Mouse (Mus musculus) stomach, postnatal 0 days (tissue): ENCODE results near the gene Cngb1. TPM values are rescaled to one million over a fixed set of nuclear protein-coding genes. Genes with fewer than 3 reads are reported as not detected.
A peak's percentile ranks its signal among the peaks of the same experiment; 100 is the strongest.

Source experiments
- ATAC-seq: fragments of 200-750 bp; cut with Nextera tagmentation; 2 replicates; pipeline ENCODE4 v1.8.0; 2017; ENCODE audit not compliant: low FRiP score, low TSS enrichment
- DNase-seq: peaks from one replicate; pipeline ENCODE4 v3.0.0-alpha.2; 2016; ENCODE audit warnings: low spot score
- H3K27ac ChIP-seq: fragments of 300-500 bp; sonication (generic); replicated peaks from 2 replicates; pipeline ENCODE4 v1.5.1; 2014; ENCODE audit warnings: mild to moderate bottlenecking, control low read depth
- H3K27me3 ChIP-seq: fragments of 300-500 bp; sonication (generic); 2 replicates; pipeline ENCODE4 v1.6.1; 2014; ENCODE audit warnings: low read length; ENCODE audit not compliant: control insufficient read depth, insufficient read depth
- H3K36me3 ChIP-seq: fragments of 300-500 bp; sonication (generic); 2 replicates; pipeline ENCODE4 v1.6.1; 2014; ENCODE audit warnings: low read length, mixed read lengths; ENCODE audit not compliant: control insufficient read depth, insufficient read depth
- H3K4me1 ChIP-seq: fragments of 300-500 bp; sonication (generic); replicated peaks from 2 replicates; pipeline ENCODE4 v1.6.1; 2014; ENCODE audit warnings: antibody characterized with exemption; ENCODE audit not compliant: control insufficient read depth, insufficient read depth
- H3K4me2 ChIP-seq: fragments of 300-500 bp; sonication (generic); replicated peaks from 2 replicates; pipeline ENCODE4 v1.6.1; 2014; ENCODE audit warnings: low read depth, mild to moderate bottlenecking, control low read depth, moderate library complexity
- H3K4me3 ChIP-seq: fragments of 300-500 bp; sonication (generic); 2 replicates; pipeline ENCODE4 v1.5.1; 2014; ENCODE audit warnings: low read depth, low read length, control low read depth
- H3K9ac ChIP-seq: fragments of 300-500 bp; sonication (generic); 2 replicates; pipeline ENCODE4 v1.6.1; 2014; ENCODE audit warnings: mild to moderate bottlenecking, low read length, control low read depth, mixed read lengths
- H3K9me3 ChIP-seq: fragments of 300-500 bp; sonication (generic); 2 replicates; pipeline ENCODE4 v1.6.1; 2016; ENCODE audit warnings: low read length; ENCODE audit not compliant: control insufficient read depth
- CTCF ChIP-seq: IDR thresholded peaks from 2 replicates; pipeline ENCODE4 v1.5.1; 2016; ENCODE audit warnings: antibody characterized with exemption, low read depth, mild to moderate bottlenecking, moderate library complexity
- EP300 ChIP-seq: optimal IDR thresholded peaks from 2 replicates; pipeline ENCODE3; 2016; ENCODE audit warnings: antibody characterized with exemption
- WGBS: fragments of 180-500 bp; shearing (Covaris S2); extraction: QIAGEN DNeasy Blood & Tissue Kit; methylation state at CpG from one replicate; pipeline ENCODE4 v1.1.7; 2014; 5-methylcytosine and 5-hydroxymethylcytosine counted together
- polyA plus RNA-seq: library from polyadenylated mRNA; unstranded; fragments of >200 nt; fragmentation: Nextera tagmentation; extraction: Ambion mirVana; gene quantifications from 2 replicates; pipeline ENCODE4 v1.2.1, GENCODE M21; 2015

The Cngb1 gene
- polyA plus RNA-seq, 1 experiment from 2014 or later = 1.1 TPM

DNA sequence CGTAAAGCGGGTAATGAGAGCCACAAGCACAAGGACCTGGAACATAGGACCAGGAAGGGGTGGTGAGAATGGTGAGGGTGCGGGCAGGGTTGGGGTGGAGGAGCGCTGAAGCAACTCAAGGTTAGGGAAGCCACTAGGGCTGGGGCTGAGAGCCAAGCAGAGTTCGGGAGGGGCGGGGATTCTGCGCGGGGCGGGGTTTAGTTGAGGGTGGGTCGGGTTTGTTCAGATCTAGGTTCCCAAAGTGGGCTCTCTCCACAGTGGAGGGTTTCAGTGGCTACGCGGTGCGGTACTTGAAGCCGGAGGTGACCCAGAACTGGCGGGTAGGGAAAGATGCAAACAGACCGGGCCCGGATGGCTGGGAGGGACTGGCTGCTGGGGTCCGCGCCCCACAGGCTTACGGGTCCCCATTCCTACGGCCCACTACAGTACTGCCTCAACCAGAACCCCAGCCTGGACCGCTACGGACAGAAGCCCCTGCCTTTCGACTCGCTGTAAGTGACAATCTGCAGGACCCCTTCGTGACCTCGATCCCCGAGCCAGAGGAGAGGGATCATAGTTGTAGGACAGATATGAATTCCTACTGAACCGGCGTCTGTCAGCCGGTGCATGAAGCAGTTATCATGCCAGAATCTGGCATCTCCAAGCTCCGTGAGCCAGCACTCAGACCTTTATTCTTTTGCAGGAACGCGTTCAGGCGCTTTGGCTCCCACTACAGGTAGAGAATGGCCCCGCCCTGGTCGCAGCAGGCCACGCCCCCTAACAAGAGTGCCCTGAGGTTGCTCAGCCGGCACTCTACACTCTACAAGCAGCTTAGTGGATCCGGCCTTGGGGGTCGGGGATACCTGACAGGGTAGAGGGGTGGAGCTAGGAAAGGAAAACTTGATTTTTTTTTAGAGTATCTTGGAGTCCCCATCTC lies 14.1 kb upstream of the Cngb1 start:
- H3K27me3 ChIP-seq = no peaks in the 10 kb centered on the region
- DNase-seq = peak; percentile 90
- TF ChIP-seq CTCF (peak; percentile 66), EP300 (no peak)
- H3K4me2 ChIP-seq = peak overlapping the region; percentile 86
- no peak overlapping the region for H3K27ac ChIP-seq
- no peaks in the 10 kb centered on the region for H3K9me3 ChIP-seq
- H3K9ac ChIP-seq = peak overlapping the region; percentile 53
- 3% methylated on average over 41 of the region's 41 CpGs for WGBS
- peak; percentile 84 for ATAC-seq
- peak overlapping the region; percentile 43 for H3K4me3 ChIP-seq
- H3K36me3 ChIP-seq = no peaks in the 10 kb centered on the region; the same call in 1 of the 2 replicates
- no peaks in the 10 kb centered on the region; the same call in 1 of the 2 replicates for H3K4me1 ChIP-seq

DNA sequence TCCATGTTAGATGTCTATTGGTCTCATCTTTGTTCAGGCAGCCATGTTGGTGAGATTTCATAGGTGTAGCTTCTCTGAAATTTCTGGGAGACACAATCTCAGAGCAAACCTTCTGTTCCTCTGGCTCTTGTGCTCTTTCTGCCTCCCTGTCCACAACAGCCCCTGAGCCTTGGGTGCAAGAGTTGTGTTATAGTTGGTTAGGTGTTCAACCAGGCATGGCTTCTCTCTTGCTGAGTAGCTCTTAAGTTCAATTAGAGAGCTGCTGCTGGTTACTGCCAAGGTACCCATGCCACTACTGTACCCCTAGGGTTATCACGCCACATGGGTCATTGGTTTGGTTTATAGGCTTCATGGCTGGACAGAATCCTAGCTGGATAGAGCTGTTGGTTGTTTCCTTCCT lies 9.0 kb upstream of the Cngb1 start:
- H3K4me1 ChIP-seq = no peaks in the 10 kb centered on the region
- TF ChIP-seq EP300 (no peak), CTCF (no peak)
- no peak overlapping the region for H3K9ac ChIP-seq
- ATAC-seq (no peak), DNase-seq (no peak)
- H3K36me3 ChIP-seq = no peaks in the 10 kb centered on the region
- no peak overlapping the region for H3K27ac ChIP-seq
- H3K4me3 ChIP-seq = no peak overlapping the region
- 91% methylated on average over 1 of the region's 1 CpGs for WGBS
- H3K9me3 ChIP-seq = no peaks in the 10 kb centered on the region
- H3K4me2 ChIP-seq = no peak overlapping the region
- no peaks in the 10 kb centered on the region for H3K27me3 ChIP-seq

DNA sequence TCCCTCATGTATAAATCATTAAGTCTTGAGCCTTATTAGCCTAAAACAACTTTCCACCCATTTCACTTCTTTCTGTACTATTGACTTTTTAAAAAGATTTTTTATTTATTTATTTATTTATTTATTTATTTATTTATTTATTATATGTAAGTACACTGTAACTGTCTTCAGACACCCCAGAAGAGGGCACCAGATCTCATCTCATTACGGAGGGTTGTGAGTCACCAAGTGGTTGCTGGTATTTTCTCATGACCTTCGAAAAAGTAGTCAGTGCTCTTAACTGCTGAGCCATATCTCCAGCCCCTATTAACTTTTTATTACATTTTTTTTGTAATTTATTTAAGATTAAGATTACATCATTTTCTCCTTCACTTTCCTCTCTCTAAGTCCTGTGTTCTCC lies 8.3 kb upstream of the Cngb1 start:
- Histone ChIP-seq H3K4me3 (no peak overlapping the region), H3K27me3 (no peaks in the 10 kb centered on the region), H3K9me3 (no peaks in the 10 kb centered on the region), H3K36me3 (no peaks in the 10 kb centered on the region), H3K4me1 (no peaks in the 10 kb centered on the region), H3K9ac (no peak overlapping the region), H3K4me2 (no peak overlapping the region), H3K27ac (no peak overlapping the region)
- ATAC-seq = no peak
- DNase-seq = no peak
- TF ChIP-seq CTCF (no peak), EP300 (no peak)
- 78% methylated on average over 2 of the region's 2 CpGs for WGBS

DNA sequence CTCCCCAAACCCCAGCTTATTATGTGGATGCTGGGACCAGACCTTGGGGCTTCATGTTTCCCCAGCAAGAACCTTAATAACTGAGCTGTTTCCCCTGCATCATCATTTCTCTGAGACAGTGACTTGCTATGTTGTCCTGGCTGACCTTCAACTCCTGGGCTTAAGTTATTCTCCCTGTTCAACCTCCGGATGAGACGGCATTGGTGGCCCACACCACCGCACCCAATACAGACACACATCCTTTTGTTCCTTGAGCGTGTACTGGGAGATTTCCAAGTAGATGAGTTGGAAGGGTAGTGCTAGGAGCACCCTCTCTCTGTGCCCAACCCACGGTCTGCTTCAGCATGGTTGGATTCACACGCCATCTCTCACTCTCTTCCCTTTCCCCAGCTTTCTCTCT lies 7.5 kb upstream of the Cngb1 start:
- Histone ChIP-seq H3K27me3 (no peaks in the 10 kb centered on the region), H3K4me3 (no peak overlapping the region), H3K9me3 (no peaks in the 10 kb centered on the region), H3K27ac (no peak overlapping the region), H3K9ac (no peak overlapping the region), H3K36me3 (no peaks in the 10 kb centered on the region), H3K4me1 (no peaks in the 10 kb centered on the region), H3K4me2 (no peak overlapping the region)
- TF ChIP-seq EP300 (no peak), CTCF (no peak)
- ATAC-seq (no peak), DNase-seq (no peak)
- WGBS = 79% methylated on average over 6 of the region's 6 CpGs

DNA sequence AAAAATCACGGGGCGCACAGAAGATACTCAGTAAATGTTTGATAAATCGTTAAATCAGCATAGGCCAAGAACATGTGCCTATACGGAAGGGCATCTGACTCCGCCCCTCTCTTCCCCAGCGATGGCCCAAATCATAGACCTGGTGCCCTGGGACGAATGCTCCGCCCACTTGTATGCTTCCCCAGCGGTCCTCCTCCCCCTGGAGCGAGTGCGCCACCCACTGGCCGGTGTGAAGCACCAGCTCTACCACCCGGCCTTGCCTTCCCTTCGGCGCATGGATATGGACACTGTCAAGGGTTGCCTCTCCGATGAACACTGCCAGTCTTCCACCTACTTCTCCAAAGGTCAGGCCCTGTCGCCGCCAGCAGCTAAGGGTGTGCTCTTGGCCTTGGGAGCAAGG lies 6.5 kb upstream of the Cngb1 start:
- Histone ChIP-seq H3K4me1 (no peaks in the 10 kb centered on the region), H3K4me2 (no peak overlapping the region), H3K36me3 (no peaks in the 10 kb centered on the region), H3K27me3 (no peaks in the 10 kb centered on the region), H3K9me3 (no peaks in the 10 kb centered on the region), H3K9ac (no peak overlapping the region), H3K27ac (no peak overlapping the region), H3K4me3 (no peak overlapping the region)
- 67% methylated on average over 18 of the region's 18 CpGs for WGBS
- peak; percentile 44 for DNase-seq
- TF ChIP-seq EP300 = no peak
- TF ChIP-seq CTCF = peak; percentile 61
- no peak for ATAC-seq

DNA sequence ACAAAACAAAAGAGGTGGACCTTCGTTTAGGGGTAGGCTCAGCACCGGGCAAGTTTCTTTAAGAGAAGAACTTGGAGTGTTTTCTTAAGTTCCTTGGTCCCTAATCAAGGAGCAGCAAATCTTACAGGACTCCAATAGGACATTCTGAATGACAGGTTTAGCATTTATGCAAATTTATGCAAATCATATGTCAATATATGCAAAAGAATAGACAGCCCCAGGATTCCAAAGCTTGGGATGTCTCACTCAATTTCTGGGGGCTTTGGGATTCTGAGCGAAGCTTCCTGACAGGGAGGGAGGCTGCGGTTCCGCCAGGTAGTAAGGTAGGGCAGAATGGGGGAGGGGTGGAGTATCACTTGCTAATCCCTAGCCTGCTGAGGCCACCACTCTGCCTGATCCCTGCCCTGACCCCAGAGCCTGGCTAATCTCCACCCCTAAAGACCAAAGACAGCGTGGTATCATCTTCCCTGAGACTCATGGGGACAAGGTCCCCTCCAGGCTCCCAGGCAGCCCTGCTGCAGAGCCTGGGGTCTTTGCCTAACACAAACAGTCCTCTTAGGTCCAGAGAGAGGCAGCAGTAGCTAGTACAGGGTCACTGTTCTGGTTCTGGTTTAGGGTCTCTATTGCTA lies 4.1 kb upstream of the Cngb1 start, which contains the start of gene Tepp:
Gene Tepp, plus strand, starts transcription at position 225 of the 629 bp plus-strand sequence.
- Histone ChIP-seq H3K4me3 (no peak within 1 kb of the TSS), H3K27ac (no peak within 1 kb of the TSS), H3K9ac (no peak within 1 kb of the TSS), H3K4me1 (no peaks in the 10 kb centered on the region), H3K27me3 (no peaks in the 10 kb centered on the region), H3K4me2 (no peak within 1 kb of the TSS), H3K9me3 (no peaks in the 10 kb centered on the region), H3K36me3 (no peaks in the 10 kb centered on the region)
- TF ChIP-seq EP300 (no peak), CTCF (no peak)
- ATAC-seq (no peak), DNase-seq (no peak)
- 41% methylated on average over 6 of the region's 6 CpGs for WGBS
